Mouse (Mus musculus): ENCODE data around the gene Hmga2. TPM values are rescaled to one million over a fixed set of nuclear protein-coding genes. Genes with fewer than 3 reads are reported as not detected.
"Not testable (repeated sequence)": the region's sequence is repeated elsewhere in the genome, so short reads cannot be mapped to it uniquely, and the experiment has no call there.

Gene Hmga2
- polyA plus RNA-seq, 1 experiment from 2014 or later = 195 TPM

DNA sequence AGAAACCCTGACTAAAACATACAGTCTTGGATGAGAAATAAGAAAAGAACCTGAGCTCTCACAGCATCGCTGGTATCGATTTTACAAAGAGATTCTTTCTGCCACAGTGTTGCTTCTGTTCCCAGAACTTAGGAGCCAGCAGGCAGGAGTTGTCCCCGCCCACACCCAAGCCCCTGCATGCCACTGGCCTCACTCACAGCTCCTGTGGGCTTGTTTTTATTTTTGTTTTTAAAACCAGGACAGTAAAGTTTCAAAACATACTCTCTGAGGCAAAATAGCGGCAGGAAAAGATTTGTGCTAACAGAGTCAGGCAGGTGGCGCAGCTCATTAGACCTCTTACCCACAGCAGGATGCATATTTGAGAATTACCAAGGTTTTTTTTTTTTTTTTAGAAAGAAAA, 137.4 kb downstream of the Hmga2 start:
- no peaks in the 10 kb centered on the region for H3K27me3 ChIP-seq (ENCODE audit: control insufficient read depth, insufficient read depth, low read length)
- no peaks in the 10 kb centered on the region for H3K36me3 ChIP-seq (ENCODE audit: control insufficient read depth, insufficient read depth, low read length)
- WGBS = 54% methylated on average over 5 of the region's 5 CpGs
- H3K4me2 ChIP-seq (ENCODE audit: low read depth, severe bottlenecking) = no peak overlapping the region
- no peak for DNase-seq (ENCODE audit: low spot score)
- no peak overlapping the region for H3K27ac ChIP-seq (replicated peaks; ENCODE audit: low read depth, low read length)
- no peak for ATAC-seq (ENCODE audit: insufficient number of reproducible peaks, low FRiP score, low TSS enrichment, low read depth)
- H3K4me1 ChIP-seq (ENCODE audit: control insufficient read depth, insufficient read depth, low read length) = peaks cover 5% of the 10 kb centered on the region; the same call in 1 of the 2 replicates
- H3K9me3 ChIP-seq (ENCODE audit: control insufficient read depth, low read length) = no peaks in the 10 kb centered on the region
- no peak overlapping the region for H3K4me3 ChIP-seq (ENCODE audit: low read depth, low read length)
- H3K9ac ChIP-seq (ENCODE audit: low read length) = no peak overlapping the region

DNA sequence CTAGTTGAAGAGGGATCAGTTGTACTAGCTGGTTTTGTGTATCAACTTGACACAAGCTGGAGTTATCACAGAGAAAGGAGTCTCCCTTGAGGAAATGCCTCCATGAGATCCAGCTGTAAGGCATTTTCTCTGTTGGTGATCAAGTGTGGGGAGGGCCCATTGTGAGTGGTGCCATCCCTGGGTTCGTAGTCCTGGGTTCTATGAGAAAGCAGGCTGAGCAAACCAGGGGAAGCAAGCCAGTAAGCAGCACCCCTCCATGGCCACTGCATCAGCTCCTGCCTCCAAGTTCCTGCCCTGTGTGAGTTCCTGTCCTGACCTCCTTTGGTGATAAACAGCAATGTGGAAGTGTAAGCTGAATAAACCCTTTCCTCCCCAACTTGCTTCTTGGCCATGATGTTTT, 137.8 kb downstream of the Hmga2 start:
- not testable (repeated sequence) for H3K9ac ChIP-seq (ENCODE audit: low read length); H3K27ac ChIP-seq (replicated peaks; ENCODE audit: low read depth, low read length); H3K4me2 ChIP-seq (ENCODE audit: low read depth, severe bottlenecking); DNase-seq (ENCODE audit: low spot score); H3K27me3 ChIP-seq (ENCODE audit: control insufficient read depth, insufficient read depth, low read length); H3K4me3 ChIP-seq (ENCODE audit: low read depth, low read length); H3K9me3 ChIP-seq (ENCODE audit: control insufficient read depth, low read length); H3K36me3 ChIP-seq (ENCODE audit: control insufficient read depth, insufficient read depth, low read length); H3K4me1 ChIP-seq (ENCODE audit: control insufficient read depth, insufficient read depth, low read length); ATAC-seq (ENCODE audit: insufficient number of reproducible peaks, low FRiP score, low TSS enrichment, low read depth)
- WGBS = 82% methylated on average over 1 of the region's 1 CpGs

DNA sequence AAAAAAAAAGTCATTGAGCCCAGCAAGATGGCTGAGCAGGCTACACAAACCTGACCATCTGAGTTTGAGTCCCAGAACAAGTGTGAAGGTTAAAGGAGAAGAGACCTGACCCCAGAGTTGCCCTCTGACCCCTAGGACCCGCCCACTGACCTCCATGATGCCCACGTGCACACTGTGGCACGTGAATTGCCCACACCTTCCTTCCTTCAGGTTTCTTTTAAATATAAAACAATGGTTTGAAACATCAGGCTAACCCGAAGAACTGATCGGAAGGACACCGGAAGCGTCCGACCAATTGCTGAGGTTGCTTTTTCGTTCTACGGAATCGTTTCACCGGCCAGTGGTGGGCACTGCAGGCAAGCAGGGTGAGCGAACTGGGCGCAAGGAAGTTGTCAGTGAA, 148.3 kb downstream of the Hmga2 start:
- Histone ChIP-seq H3K36me3 (ENCODE audit: control insufficient read depth, insufficient read depth, low read length) (no peaks in the 10 kb centered on the region), H3K27ac (replicated peaks; ENCODE audit: low read depth, low read length) (no peak overlapping the region), H3K9ac (ENCODE audit: low read length) (no peak overlapping the region), H3K9me3 (ENCODE audit: control insufficient read depth, low read length) (no peaks in the 10 kb centered on the region), H3K4me2 (ENCODE audit: low read depth, severe bottlenecking) (no peak overlapping the region), H3K27me3 (ENCODE audit: control insufficient read depth, insufficient read depth, low read length) (no peaks in the 10 kb centered on the region), H3K4me3 (ENCODE audit: low read depth, low read length) (no peak overlapping the region), H3K4me1 (ENCODE audit: control insufficient read depth, insufficient read depth, low read length) (peaks cover 11% of the 10 kb centered on the region)
- no peak for DNase-seq (ENCODE audit: low spot score)
- ATAC-seq (ENCODE audit: insufficient number of reproducible peaks, low FRiP score, low TSS enrichment, low read depth) = no peak
- WGBS = 93% methylated on average over 14 of the region's 14 CpGs

DNA sequence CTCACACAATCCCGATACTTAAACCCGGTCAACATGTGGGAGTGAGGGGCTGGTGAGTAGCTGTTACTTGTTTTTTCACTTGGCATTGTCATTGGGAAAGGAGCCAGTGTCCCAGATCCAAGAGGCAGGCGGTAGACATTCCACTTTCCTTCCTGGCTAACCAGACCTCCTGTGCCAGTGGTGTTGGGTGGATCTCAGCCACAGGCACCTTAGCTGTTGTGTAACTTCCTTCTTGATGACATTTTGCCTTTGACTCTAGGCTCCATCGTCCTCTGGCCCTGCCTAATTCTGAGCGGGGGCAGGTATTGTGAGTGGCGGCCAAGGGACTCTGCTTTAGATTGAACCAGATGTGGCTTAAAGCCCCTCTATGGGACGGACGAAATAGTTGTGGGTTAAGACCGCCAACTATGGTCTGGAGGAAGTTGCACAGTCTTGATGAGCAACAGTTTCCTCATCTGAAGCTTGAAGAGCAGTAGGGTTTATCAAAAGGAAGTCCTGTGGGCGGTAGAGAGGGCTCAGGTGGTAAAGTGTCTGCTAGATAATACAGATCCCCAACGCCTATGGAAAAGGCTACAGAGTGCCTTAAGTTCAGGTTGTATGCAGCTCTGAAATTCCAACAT, 152.6 kb downstream of the Hmga2 start:
- Histone ChIP-seq H3K27ac (replicated peaks; ENCODE audit: low read depth, low read length) (no peak overlapping the region), H3K9me3 (ENCODE audit: control insufficient read depth, low read length) (no peaks in the 10 kb centered on the region), H3K27me3 (ENCODE audit: control insufficient read depth, insufficient read depth, low read length) (no peaks in the 10 kb centered on the region), H3K4me3 (ENCODE audit: low read depth, low read length) (no peak overlapping the region), H3K9ac (ENCODE audit: low read length) (no peak overlapping the region), H3K4me1 (ENCODE audit: control insufficient read depth, insufficient read depth, low read length) (peaks cover 11% of the 10 kb centered on the region), H3K4me2 (ENCODE audit: low read depth, severe bottlenecking) (no peak overlapping the region), H3K36me3 (ENCODE audit: control insufficient read depth, insufficient read depth, low read length) (no peaks in the 10 kb centered on the region)
- 89% methylated on average over 11 of the region's 11 CpGs for WGBS
- DNase-seq (ENCODE audit: low spot score) (no peak), ATAC-seq (ENCODE audit: insufficient number of reproducible peaks, low FRiP score, low TSS enrichment, low read depth) (no peak)

DNA sequence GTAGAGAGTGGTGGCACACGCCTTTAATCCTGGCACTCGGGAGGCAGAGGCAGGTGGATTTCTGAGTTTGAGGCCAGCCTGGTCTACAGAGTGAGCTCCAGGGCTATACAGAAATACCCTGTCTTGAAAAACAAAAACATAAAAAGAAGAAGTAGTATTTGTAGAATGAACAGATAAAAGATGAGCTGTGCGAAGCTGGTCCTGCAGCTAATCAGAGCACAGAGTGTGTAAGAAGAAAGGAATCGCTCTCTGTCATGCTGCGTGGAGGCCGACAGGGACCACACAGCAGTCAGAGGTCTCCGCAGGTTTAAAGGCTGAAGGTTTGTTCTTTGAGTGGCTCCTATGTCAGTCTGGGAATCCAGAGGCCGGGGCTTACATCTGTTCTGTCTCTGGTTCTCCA, 153.5 kb downstream of the Hmga2 start:
- ATAC-seq (ENCODE audit: insufficient number of reproducible peaks, low FRiP score, low TSS enrichment, low read depth) (no peak), DNase-seq (ENCODE audit: low spot score) (no peak)
- H3K27me3 ChIP-seq (ENCODE audit: control insufficient read depth, insufficient read depth, low read length) = no peaks in the 10 kb centered on the region
- no peak overlapping the region for H3K9ac ChIP-seq (ENCODE audit: low read length)
- H3K36me3 ChIP-seq (ENCODE audit: control insufficient read depth, insufficient read depth, low read length) = no peaks in the 10 kb centered on the region
- H3K4me2 ChIP-seq (ENCODE audit: low read depth, severe bottlenecking) = no peak overlapping the region
- no peaks in the 10 kb centered on the region for H3K9me3 ChIP-seq (ENCODE audit: control insufficient read depth, low read length)
- WGBS = 87% methylated on average over 8 of the region's 8 CpGs
- H3K4me3 ChIP-seq (ENCODE audit: low read depth, low read length) = no peak overlapping the region
- H3K4me1 ChIP-seq (ENCODE audit: control insufficient read depth, insufficient read depth, low read length) = peaks cover 11% of the 10 kb centered on the region
- H3K27ac ChIP-seq (replicated peaks; ENCODE audit: low read depth, low read length) = no peak overlapping the region

DNA sequence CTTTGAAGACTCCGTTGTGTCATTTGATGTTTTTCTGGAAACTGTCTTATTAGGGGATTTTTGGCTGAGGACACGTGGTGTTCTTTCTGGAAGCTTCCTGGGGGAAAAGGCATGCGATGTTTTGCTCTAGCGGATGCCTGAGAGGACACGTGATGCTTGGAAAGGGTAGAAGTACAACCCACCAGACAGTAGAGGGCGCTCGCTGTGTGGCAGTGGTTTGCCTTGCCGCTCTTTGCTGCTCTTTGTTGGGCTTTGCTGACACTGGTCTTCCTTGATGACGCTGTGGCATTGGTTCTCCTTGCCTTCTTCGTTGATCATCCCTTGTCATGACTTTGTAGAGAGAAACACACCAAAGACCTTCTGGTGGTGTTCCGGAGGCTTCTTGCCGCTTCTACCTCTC, 156.7 kb downstream of the Hmga2 start:
- H3K9me3 ChIP-seq (ENCODE audit: control insufficient read depth, low read length) = no peaks in the 10 kb centered on the region
- no peaks in the 10 kb centered on the region for H3K27me3 ChIP-seq (ENCODE audit: control insufficient read depth, insufficient read depth, low read length)
- WGBS = 90% methylated on average over 12 of the region's 12 CpGs
- H3K4me2 ChIP-seq (ENCODE audit: low read depth, severe bottlenecking) = no peak overlapping the region
- H3K4me3 ChIP-seq (ENCODE audit: low read depth, low read length) = no peak overlapping the region
- H3K27ac ChIP-seq (replicated peaks; ENCODE audit: low read depth, low read length) = no peak overlapping the region
- H3K36me3 ChIP-seq (ENCODE audit: control insufficient read depth, insufficient read depth, low read length) = no peaks in the 10 kb centered on the region
- DNase-seq (ENCODE audit: low spot score) (no peak), ATAC-seq (ENCODE audit: insufficient number of reproducible peaks, low FRiP score, low TSS enrichment, low read depth) (no peak)
- H3K4me1 ChIP-seq (ENCODE audit: control insufficient read depth, insufficient read depth, low read length) = no peaks in the 10 kb centered on the region
- H3K9ac ChIP-seq (ENCODE audit: low read length) = no peak overlapping the region

MicroRNA genes within 50 kb of the gene (microRNA counts, 519-probe panel; counts per million panel counts)
- not detected for microRNA mmu-miR-763

Small RNA genes within 50 kb of the gene (microRNA-seq; reads per million reads assigned to microRNA genes)
- not detected for gene Mir763

Other genes starting within 250 kb of the Hmga2 start
- gene Llph, start 249.4 kb downstream of the Hmga2 start, polyA plus RNA-seq (2014; fragmentation: Nextera tagmentation; extraction: Ambion mirVana) = 64.1 and 68.8 TPM in 2 replicates

Data from limb, embryonic 11.5 days (tissue).